Mouse (Mus musculus) thymus, adult 2 months (tissue): ENCODE data around the gene Dgkg.

Experiments used
- CTCF ChIP-seq: fragments of 200-500 bp; IDR thresholded peaks from 2 replicates; pipeline ENCODE4 v1.5.1; 2012; ENCODE audit warnings: mild to moderate bottlenecking, control low read depth, low read length, moderate library complexity, borderline replicate concordance; ENCODE audit not compliant: control insufficient read depth, poor library complexity, insufficient read depth; ENCODE audit errors: extremely low read depth
- POLR2A ChIP-seq: fragments of 200-500 bp; IDR thresholded peaks from 2 replicates; pipeline ENCODE4 v1.6.1; 2012; ENCODE audit warnings: mild to moderate bottlenecking, low read length, control low read depth, moderate library complexity; ENCODE audit not compliant: control insufficient read depth, poor library complexity, insufficient read depth; ENCODE audit errors: extremely low read depth

GRCm38 (mm10) chr16:22657874-22658789 lies 1.1 kb upstream of the Dgkg start:
- TF ChIP-seq CTCF (no peak), POLR2A (no peak)
